Mouse (Mus musculus) adrenal gland, adult 10 weeks (tissue): ENCODE measurements around the gene Ugt2a2. TPM values are rescaled to one million over a fixed set of nuclear protein-coding genes. Genes with fewer than 3 reads are reported as not detected.

Source experiments
- polyA plus RNA-seq: library from polyadenylated mRNA; stranded (reverse); fragments of 350-450 nt; fragmentation: Illumina TruSeq; extraction: RNeasy Lipid Tissue Mini Kit (QIAGEN cat#74804); gene quantifications from one replicate; pipeline ENCODE4 v1.2.3, GENCODE M21; 2014; ENCODE audit warnings: low read depth, low replicate concordance

Gene Ugt2a2
- polyA plus RNA-seq = not detected

DNA sequence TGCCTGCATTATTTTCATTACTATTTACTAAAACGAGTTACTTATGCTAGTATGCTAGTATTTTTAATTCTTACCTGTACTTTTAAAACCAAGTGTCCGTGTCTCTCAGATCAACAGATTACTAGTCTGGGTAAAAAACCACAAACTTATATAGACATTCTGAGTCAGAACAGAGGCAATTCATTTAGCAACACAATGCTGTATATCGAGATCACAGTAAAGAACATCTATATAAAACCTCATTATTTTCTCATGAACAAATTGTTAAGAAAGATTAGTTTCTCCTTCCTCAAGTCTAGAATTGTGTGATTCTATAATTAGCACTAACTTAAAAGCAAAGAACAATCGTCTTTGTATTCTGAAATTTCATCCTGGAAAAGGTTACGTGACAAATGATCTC, at the start of gene Ugt2a2:
Gene Ugt2a2 (minus strand): TSS at position 101 of the 400 bp plus-strand sequence.

DNA sequence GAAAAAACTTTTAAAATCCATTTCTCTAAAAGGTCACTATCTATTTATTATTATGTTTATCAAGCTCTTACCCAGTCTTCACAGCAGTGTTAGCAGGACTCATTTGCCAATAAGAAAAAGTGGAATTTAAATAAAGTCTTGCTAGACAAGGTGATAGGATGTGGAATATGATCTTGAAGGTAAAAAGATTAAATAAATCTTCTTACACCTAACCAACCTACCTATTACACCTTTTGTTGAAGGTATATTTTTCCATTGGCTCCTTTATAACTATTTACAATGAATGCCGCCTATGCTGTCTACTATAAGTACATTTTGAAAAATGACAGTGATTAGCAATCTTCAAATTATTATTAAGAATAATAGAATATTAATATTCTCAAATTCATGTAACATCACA, 8.7 kb upstream of the Ugt2a2 start, which contains the start of gene Ugt2a1:
Gene Ugt2a1 (minus strand): TSS at position 101 of the 400 bp plus-strand sequence.

GRCm38 (mm10) chr5:87486706-87487105, 4.6 kb upstream of the Ugt2a2 start, which contains the start of gene Gm43638:
Gm43638 (minus strand) TSS chr5:87486806.

GRCm38 (mm10) chr5:87424041-87424440, 58.0 kb downstream of the Ugt2a2 start, which contains the start of gene Ugt2b38:
Ugt2b38 (minus strand) TSS chr5:87424203.

Other genes with a start within 250 kb of the Ugt2a2 start
- gene Ugt2b37, start 227.5 kb downstream of the Ugt2a2 start, polyA plus RNA-seq = not detected
- gene Ugt2a3, start 145.1 kb downstream of the Ugt2a2 start, polyA plus RNA-seq = not detected
- gene Ugt2b38, start 58.1 kb downstream of the Ugt2a2 start, polyA plus RNA-seq = not detected
- not detected for gene Gm43638, start 4.5 kb upstream of the Ugt2a2 start, polyA plus RNA-seq
- gene Ugt2a1, start 8.6 kb upstream of the Ugt2a2 start, polyA plus RNA-seq = not detected
- gene Sult1b1, start 55.9 kb upstream of the Ugt2a2 start, polyA plus RNA-seq = not detected
- not detected for gene Sult1d1, start 86.8 kb upstream of the Ugt2a2 start, polyA plus RNA-seq
- gene Sult1e1, start 109.3 kb upstream of the Ugt2a2 start, polyA plus RNA-seq = 0.82 TPM
- not detected for gene Csn1s1, start 183.9 kb upstream of the Ugt2a2 start, polyA plus RNA-seq
- not detected for gene Csn2, start 217.4 kb upstream of the Ugt2a2 start, polyA plus RNA-seq